Mouse (Mus musculus): Measurements from ENCODE around the gene S100a6.

S100a6 gene

GRCm38 (mm10) chr3:90612728-90613291, at the start of gene S100a6:
Gene S100a6 (plus strand): TSS chr3:90612882.
- peak; percentile 90 for DNase-seq (ENCODE audit: low read depth, low spot score)

DNA sequence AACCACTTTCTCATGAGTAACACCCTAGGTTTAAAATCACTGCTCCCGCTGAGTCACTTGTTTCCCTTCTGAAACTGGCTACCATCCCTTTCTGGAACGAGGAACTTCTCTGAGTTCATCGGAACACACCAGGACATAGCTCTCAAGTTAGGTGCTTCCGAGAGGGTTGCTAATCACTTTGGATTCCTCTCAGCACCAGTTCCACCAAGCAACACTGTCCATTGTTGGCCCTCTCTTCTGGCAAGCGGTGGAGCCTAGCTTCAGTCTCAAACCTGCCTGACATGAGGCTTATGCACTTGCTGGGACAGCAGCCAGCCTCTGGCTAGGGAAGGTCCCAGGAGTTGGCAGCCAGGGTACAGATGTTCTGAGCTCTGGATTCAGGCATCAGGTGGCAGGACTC, 38.0 kb upstream of the S100a6 start:
- no peak for DNase-seq (ENCODE audit: low read depth, low spot score)

GRCm38 (mm10) chr3:90575320-90575719, 37.4 kb upstream of the S100a6 start:
- DNase-seq (ENCODE audit: low read depth, low spot score), result no peak

- DNase-seq (ENCODE audit: low read depth, low spot score), result no peak
Observed at GRCm38 (mm10) chr3:90576351-90577001, 36.2 kb upstream of the S100a6 start.

- no peak for DNase-seq (ENCODE audit: low read depth, low spot score)
Observed at GRCm38 (mm10) chr3:90579433-90579832, 33.2 kb upstream of the S100a6 start.

- no peak for DNase-seq (ENCODE audit: low read depth, low spot score)
Observed at GRCm38 (mm10) chr3:90581141-90581540, 31.5 kb upstream of the S100a6 start.

DNA sequence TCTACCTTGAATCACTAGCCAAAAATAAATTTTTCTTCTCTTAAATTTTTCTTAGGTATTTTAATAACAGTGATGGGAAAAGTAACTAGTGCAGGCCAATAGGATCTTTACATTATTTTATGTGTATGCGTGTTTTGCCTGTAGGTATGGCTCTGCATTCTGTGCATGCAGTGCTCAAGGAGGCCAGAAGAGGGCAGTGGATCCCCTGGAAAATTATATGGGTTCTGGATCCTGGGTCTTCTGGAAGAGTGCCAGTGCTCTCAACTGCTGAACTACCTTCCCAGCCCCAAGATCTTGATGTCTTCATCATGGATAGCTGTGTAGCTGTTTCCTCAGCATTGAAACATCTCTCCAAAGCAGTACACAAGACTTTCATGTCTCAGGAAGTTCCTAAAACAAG, 30.5 kb upstream of the S100a6 start:
- DNase-seq (ENCODE audit: low read depth, low spot score), result peak; percentile 38

- no peak for DNase-seq (ENCODE audit: low read depth, low spot score)
Observed at GRCm38 (mm10) chr3:90582556-90582955, 30.1 kb upstream of the S100a6 start.

DNA sequence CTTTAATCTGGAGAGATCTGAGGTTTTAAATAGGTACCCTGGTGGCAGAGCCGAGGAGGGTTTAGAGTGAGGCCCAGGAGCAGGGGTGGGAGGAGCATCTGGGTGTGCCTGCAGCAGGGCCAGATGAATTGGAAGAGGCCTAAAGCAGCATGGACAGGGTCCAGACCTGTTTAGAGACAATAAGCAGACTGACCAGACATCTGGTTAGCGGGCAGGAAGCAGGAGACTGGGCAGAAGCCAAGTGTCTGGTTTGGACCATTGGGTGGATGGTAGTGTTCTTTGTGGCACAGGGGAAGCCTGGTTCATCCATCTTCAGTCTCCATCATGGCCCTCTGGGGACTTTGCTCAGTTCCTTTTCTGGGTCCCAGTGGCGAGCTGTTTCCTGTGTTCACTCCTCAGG, 28.8 kb upstream of the S100a6 start:
- DNase-seq (ENCODE audit: low read depth, low spot score), result no peak

DNA sequence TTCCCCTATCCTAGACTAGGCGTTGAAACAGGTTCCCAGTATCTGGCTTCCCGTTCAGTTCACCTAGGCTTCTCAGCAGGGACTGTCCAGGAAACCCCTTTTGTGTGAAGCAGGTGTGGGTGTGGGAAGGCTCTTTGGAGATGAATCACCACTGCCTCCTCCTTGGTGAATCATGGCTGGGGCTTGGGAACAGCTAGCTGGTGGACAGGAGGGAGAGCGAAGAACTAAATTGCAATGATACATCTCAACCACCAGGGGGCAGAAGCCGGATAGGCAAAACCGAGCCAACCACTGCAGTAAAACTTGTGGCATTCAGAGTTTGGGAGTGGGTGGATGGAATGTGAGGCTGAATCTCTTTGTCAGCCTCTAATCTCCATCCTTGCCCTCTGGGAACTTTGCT, 27.1 kb upstream of the S100a6 start:
- peak; percentile 85 for DNase-seq (ENCODE audit: low read depth, low spot score)

GRCm38 (mm10) chr3:90586016-90586643, 26.6 kb upstream of the S100a6 start:
- peak; percentile 62 for DNase-seq (ENCODE audit: low read depth, low spot score)

DNA sequence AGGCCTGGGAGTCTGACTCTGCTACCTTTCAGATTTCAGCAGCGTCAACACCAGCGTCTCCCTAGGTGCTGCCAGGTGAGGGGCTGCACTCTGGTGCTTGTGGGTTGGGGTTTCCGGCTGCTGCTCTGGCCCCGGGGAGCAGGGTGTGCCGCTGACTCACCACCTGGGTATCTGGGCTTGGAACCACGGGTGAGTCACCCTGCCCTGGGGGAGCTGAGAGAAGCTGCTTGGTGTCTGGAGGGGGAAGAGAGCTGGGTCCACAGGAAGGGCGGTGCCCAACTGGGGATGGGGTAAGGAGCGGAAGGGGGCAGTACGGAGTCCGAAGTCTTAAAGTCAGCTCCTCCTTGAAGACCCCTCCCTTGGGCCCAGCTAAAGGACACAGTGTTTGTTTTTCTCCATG, 25.8 kb upstream of the S100a6 start:
- DNase-seq (ENCODE audit: low read depth, low spot score), result peak; percentile 88

GRCm38 (mm10) chr3:90587361-90588101, 25.2 kb upstream of the S100a6 start:
- DNase-seq (ENCODE audit: low read depth, low spot score), result peak; percentile 63

DNA sequence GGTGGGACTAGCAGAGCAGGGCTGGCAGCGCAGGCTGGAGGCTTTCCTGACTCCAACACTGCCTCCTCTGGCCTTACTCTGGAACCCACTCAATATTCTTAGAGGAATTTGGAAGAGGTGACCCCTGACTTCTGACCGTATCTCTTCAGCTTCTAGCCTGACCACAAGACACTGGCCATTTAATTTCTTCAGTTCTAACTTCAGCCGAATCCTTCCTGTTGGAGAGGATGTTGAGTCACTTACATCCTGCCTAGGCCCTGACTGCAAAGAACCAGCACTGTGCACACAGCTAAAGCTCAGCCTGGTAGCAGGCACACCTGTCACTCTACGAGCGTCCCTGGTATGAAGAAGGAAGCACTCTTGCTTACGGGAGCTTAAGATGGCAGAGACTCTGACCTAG, 23.3 kb upstream of the S100a6 start:
- DNase-seq (ENCODE audit: low read depth, low spot score), result peak; percentile 72

DNA sequence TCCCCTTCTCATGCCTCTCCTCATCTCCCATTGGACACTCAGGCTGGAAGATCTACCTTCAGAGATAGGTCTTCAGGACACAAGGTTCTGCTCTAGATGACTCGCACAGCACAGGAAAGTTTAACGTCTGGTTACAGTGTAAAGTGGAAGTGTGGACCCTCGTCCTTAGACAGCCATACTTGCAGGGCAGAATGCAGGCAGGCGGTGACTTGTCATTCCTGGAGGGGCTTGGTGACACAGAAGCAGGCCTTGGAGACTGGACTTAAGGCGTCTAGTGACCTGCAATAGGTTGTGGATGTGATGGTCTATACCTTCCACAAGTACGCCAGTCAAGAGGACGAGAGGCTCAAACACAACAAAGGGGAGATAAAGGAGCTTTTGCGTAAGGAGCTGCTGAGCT, 22.7 kb upstream of the S100a6 start, which contains the start of gene S100a2:
S100a2 (plus strand) TSS at position 301 of the 400 bp plus-strand sequence.
- DNase-seq (ENCODE audit: low read depth, low spot score), result no peak

- DNase-seq (ENCODE audit: low read depth, low spot score), result no peak
Observed at GRCm38 (mm10) chr3:90594466-90594865, 18.2 kb upstream of the S100a6 start.

DNA sequence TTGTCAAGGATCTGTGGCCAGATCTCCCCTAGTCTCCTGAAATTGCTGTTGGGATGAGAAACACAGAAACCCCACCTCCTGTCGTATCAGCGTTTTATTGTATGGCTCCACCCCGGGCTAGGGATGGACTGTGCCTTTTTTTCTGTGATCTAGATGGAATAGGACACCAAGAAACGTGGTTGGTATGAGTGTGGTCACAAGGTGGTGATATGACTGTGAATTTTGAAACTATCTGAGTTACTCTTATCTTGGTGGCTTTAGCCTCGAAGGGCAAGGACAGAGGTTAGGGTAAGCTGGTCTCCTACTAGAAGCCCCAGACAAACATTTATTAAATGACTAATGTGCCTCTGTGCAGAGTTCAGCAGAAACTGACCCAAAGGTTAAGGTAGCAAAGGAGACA, 17.1 kb upstream of the S100a6 start:
- no peak for DNase-seq (ENCODE audit: low read depth, low spot score)

GRCm38 (mm10) chr3:90596810-90597209, 15.9 kb upstream of the S100a6 start:
- no peak for DNase-seq (ENCODE audit: low read depth, low spot score)

DNA sequence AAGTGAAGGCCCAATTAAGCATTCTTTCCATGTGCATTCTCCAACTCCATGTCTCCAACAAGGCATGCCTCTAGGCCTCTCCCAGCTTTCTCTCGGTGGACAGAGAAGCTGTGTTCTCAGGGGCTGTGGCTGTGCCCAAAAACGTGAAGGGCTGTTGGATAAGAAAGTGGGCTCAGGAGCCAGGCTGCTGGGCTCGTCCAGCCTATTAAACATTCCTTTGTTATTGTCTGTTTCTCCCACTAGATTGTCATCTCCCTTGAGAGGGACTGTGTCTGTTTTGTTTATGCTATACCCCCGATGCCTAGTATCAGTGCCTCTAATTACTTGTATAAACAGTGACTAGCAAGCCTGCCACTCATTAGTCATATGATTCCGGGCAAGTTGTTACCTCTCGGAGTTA, 14.9 kb upstream of the S100a6 start:
- no peak for DNase-seq (ENCODE audit: low read depth, low spot score)

DNA sequence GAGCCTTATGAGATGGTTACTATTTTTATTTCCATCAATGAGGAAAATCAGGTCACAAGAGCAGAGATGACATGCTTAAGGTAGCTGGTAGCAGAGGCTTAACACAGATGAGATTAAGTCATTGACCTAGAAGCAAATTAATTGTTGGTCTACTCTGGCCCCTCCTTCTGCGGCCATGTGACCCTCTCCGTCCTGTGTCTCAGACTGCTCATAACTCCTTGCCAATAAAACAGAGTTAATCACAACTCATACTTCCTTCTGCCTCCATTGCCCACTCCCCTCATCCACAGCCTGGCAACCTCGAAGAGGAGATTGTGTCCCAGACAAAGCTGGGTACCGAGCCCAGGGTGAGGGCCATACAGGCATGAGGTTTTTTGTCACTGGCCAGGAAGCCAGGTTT, 14.5 kb upstream of the S100a6 start:
- no peak for DNase-seq (ENCODE audit: low read depth, low spot score)

DNA sequence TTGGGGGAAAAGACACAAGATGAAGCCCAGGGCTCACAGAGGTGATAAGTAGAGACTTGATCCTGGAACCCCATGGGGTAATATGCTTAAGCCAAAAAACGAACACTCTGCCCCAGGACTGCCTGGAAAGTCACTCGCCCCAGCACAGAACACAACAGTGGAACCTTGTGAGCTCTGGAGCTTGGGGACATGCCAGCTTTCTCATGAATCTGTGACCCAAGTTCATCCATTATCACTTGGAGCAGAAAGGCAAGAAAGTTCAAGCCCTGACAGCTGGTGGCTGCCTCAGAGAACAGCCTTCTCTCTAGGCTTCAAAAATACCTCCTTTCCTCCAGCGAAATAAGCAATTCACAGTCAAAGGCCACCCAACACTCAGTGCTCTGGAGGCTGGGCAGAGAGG, 13.3 kb upstream of the S100a6 start:
- no peak for DNase-seq (ENCODE audit: low read depth, low spot score)

GRCm38 (mm10) chr3:90600036-90600435, 12.6 kb upstream of the S100a6 start:
- DNase-seq (ENCODE audit: low read depth, low spot score), result no peak

Measured in CD4-positive, CD25-positive, alpha-beta regulatory T cell, adult 2 months (primary cell).